Mouse (Mus musculus): ENCODE results near the gene Wfdc11. TPM values are rescaled to one million over a fixed set of nuclear protein-coding genes. Genes with fewer than 3 reads are reported as not detected.
"Not testable (repeated sequence)": the region's sequence is repeated elsewhere in the genome, so short reads cannot be mapped to it uniquely, and the experiment has no call there.

Wfdc11 gene
- not detected in 2 replicates for polyA plus RNA-seq (2014; fragmentation: Nextera tagmentation; extraction: Ambion mirVana)

DNA sequence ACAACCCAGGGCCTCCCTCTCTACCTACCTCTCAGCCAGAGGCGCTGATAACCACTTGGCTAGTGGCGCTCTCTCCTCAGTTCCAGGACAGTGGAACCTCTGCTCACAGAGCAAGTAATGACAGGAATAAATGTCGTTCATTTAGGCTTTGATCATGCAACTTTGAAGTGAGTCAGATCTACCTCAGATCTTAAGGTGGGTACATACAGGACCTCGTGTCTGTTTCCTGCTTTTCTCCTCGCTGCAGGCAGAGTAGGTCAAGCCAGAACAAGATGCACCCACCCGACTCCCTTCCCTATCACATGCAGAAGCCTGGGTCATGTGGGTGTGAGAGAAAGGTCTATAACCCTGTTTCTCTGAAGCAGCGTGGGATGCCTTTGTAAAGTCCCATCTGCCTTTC is at the start of gene Wfdc11:
Gene Wfdc11 (minus strand): TSS at position 101 of the 400 bp plus-strand sequence.
- H3K36me3 ChIP-seq (ENCODE audit: control insufficient read depth, insufficient read depth, low read length), result no peaks in the 10 kb centered on the region
- 68% methylated on average over 7 of the region's 7 CpGs for WGBS (ENCODE audit: insufficient replicate concordance)
- no peak for ATAC-seq (replicated peaks; ENCODE audit: insufficient number of reproducible peaks, low FRiP score, low TSS enrichment)

DNA sequence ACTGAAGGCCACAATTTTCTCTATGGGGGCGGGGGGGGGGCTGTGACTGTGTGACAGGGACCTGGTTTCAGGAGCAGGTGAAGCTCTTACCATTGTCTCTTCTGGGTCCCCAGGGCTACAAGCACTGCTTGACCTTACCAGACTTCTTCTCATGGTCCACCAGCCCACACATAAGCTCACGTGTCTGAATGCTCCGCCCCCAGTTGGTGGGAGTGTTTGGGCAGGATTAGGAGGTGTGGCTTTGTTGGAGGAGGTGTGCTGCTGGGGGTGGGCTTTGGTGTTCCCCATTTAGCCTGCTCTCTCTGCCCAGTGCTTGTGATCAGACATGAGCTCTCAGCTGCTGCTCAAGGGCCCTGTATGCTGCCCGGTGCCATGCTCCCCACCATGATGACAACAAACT is 49.4 kb upstream of the Wfdc11 start:
- no peaks in the 10 kb centered on the region for H3K9me3 ChIP-seq (replicated peaks; ENCODE audit: control insufficient read depth, low read length)
- no peak overlapping the region for H3K27ac ChIP-seq (ENCODE audit: low read depth, low read length)
- no peak for ATAC-seq (replicated peaks; ENCODE audit: insufficient number of reproducible peaks, low FRiP score, low TSS enrichment)
- H3K4me1 ChIP-seq (ENCODE audit: control insufficient read depth, insufficient read depth, low read length), result no peaks in the 10 kb centered on the region
- H3K4me3 ChIP-seq (ENCODE audit: low read depth, low read length), result no peak overlapping the region
- WGBS (ENCODE audit: insufficient replicate concordance), result 58% methylated on average over 4 of the region's 4 CpGs
- no peaks in the 10 kb centered on the region for H3K36me3 ChIP-seq (ENCODE audit: control insufficient read depth, insufficient read depth, low read length)
- H3K27me3 ChIP-seq (ENCODE audit: control insufficient read depth, insufficient read depth, low read length), result no peaks in the 10 kb centered on the region; the same call in 1 of the 2 replicates
- no peak overlapping the region for H3K9ac ChIP-seq (ENCODE audit: low read depth, low read length)
- H3K4me2 ChIP-seq, result no peak overlapping the region

More for the DNA sequence above, at the start of gene Wfdc11:
- Histone ChIP-seq H3K9ac (ENCODE audit: low read depth, low read length) (no peak within 1 kb of the TSS), H3K9me3 (replicated peaks; ENCODE audit: control insufficient read depth, low read length) (0 out of 2 replicates have a peak, but pooled peaks cover 2% of the 10 kb centered on the region), H3K27me3 (ENCODE audit: control insufficient read depth, insufficient read depth, low read length) (no peaks in the 10 kb centered on the region), H3K4me1 (ENCODE audit: control insufficient read depth, insufficient read depth, low read length) (no peaks in the 10 kb centered on the region), H3K27ac (ENCODE audit: low read depth, low read length) (no peak within 1 kb of the TSS), H3K4me2 (no peak within 1 kb of the TSS), H3K4me3 (ENCODE audit: low read depth, low read length) (no peak within 1 kb of the TSS)

DNA sequence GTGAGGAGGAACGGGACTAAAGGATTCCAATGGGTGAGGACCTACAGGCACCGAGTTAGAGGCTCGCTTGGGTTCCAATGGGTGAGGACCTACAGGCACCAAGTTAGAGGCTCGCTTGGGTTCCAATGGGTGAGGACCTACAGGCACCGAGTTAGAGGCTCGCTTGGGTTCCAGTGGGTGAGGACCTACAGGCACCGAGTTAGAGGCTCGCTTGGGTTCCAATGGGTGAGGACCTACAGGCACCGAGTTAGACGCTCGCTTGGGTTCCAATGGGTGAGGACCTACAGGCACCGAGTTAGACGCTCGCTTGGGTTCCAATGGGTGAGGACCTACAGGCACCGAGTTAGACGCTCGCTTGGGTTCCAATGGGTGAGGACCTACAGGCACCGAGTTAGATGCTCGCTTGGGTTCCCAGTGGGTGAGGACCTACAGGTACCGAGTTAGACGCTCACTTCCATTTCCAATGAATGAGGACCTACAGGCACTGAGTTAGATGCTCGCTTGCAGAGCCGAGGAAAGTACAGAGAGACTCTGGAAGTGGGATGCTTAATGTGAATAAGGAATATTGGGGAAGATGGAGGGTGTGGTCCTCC is 42.4 kb upstream of the Wfdc11 start:
- not testable (repeated sequence) for H3K9ac ChIP-seq (ENCODE audit: low read depth, low read length); H3K27me3 ChIP-seq (ENCODE audit: control insufficient read depth, insufficient read depth, low read length); ATAC-seq (replicated peaks; ENCODE audit: insufficient number of reproducible peaks, low FRiP score, low TSS enrichment); H3K4me2 ChIP-seq; H3K4me1 ChIP-seq (ENCODE audit: control insufficient read depth, insufficient read depth, low read length); H3K36me3 ChIP-seq (ENCODE audit: control insufficient read depth, insufficient read depth, low read length); H3K27ac ChIP-seq (ENCODE audit: low read depth, low read length); H3K9me3 ChIP-seq (replicated peaks; ENCODE audit: control insufficient read depth, low read length); H3K4me3 ChIP-seq (ENCODE audit: low read depth, low read length)
- 83% methylated on average over 20 of the region's 23 CpGs for whole genome bisulfite sequencing (ENCODE audit: insufficient replicate concordance)

- Histone ChIP-seq H3K4me1 (ENCODE audit: control insufficient read depth, insufficient read depth, low read length) (no peaks in the 10 kb centered on the region), H3K4me2 (no peak within 1 kb of the TSS), H3K27ac (ENCODE audit: low read depth, low read length) (no peak within 1 kb of the TSS), H3K27me3 (ENCODE audit: control insufficient read depth, insufficient read depth, low read length) (no peaks in the 10 kb centered on the region), H3K4me3 (ENCODE audit: low read depth, low read length) (no peak within 1 kb of the TSS), H3K9me3 (replicated peaks; ENCODE audit: control insufficient read depth, low read length) (no peaks in the 10 kb centered on the region), H3K36me3 (ENCODE audit: control insufficient read depth, insufficient read depth, low read length) (no peaks in the 10 kb centered on the region), H3K9ac (ENCODE audit: low read depth, low read length) (no peak within 1 kb of the TSS)
- 73% methylated on average over 6 of the region's 6 CpGs for WGBS (ENCODE audit: insufficient replicate concordance)
- ATAC-seq (replicated peaks; ENCODE audit: insufficient number of reproducible peaks, low FRiP score, low TSS enrichment), result no peak
These were observed 41.1 kb upstream of the Wfdc11 start, which contains the start of gene Spint5 for GRCm38 (mm10) chr2:164715005-164715404. TSS of gene Spint5 (plus strand) at chr2:164715305.

DNA sequence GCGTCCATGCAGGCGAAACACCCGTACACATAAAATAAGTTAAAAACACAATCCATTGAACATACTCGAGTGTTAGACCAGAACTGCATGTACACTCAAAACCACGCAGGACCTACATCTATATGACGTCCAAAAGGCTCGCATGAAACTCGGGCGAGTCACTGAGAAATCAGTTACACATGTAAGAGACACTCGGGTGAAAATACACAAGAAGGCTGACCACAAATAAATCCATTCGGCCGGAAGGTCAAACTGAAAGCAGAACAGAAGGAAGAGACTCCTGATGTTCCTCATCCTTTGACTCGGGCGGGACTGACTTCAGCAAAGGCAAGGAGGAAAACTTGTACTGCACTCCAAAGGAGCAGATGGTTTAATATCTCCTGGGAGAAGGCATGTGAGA is 32.1 kb upstream of the Wfdc11 start:
- H3K36me3 ChIP-seq (ENCODE audit: control insufficient read depth, insufficient read depth, low read length), result no peaks in the 10 kb centered on the region
- H3K9ac ChIP-seq (ENCODE audit: low read depth, low read length), result no peak overlapping the region
- no peaks in the 10 kb centered on the region for H3K9me3 ChIP-seq (replicated peaks; ENCODE audit: control insufficient read depth, low read length)
- H3K27ac ChIP-seq (ENCODE audit: low read depth, low read length), result no peak overlapping the region
- no peak for ATAC-seq (replicated peaks; ENCODE audit: insufficient number of reproducible peaks, low FRiP score, low TSS enrichment)
- no peak overlapping the region for H3K4me3 ChIP-seq (ENCODE audit: low read depth, low read length)
- no peak overlapping the region for H3K4me2 ChIP-seq
- H3K4me1 ChIP-seq (ENCODE audit: control insufficient read depth, insufficient read depth, low read length), result no peaks in the 10 kb centered on the region
- 0 out of 2 replicates have a peak, but pooled peaks cover under 1% of the 10 kb centered on the region for H3K27me3 ChIP-seq (ENCODE audit: control insufficient read depth, insufficient read depth, low read length)
- 86% methylated on average over 14 of the region's 14 CpGs for WGBS (ENCODE audit: insufficient replicate concordance)

GRCm38 (mm10) chr2:164705328-164705727 is 31.4 kb upstream of the Wfdc11 start:
- no peak overlapping the region for H3K27ac ChIP-seq (ENCODE audit: low read depth, low read length)
- 84% methylated on average over 6 of the region's 6 CpGs for WGBS (ENCODE audit: insufficient replicate concordance)
- H3K4me3 ChIP-seq (ENCODE audit: low read depth, low read length), result no peak overlapping the region
- H3K4me2 ChIP-seq, result no peak overlapping the region
- H3K9me3 ChIP-seq (replicated peaks; ENCODE audit: control insufficient read depth, low read length), result no peaks in the 10 kb centered on the region
- no peak overlapping the region for H3K9ac ChIP-seq (ENCODE audit: low read depth, low read length)
- no peaks in the 10 kb centered on the region for H3K4me1 ChIP-seq (ENCODE audit: control insufficient read depth, insufficient read depth, low read length)
- no peak for ATAC-seq (replicated peaks; ENCODE audit: insufficient number of reproducible peaks, low FRiP score, low TSS enrichment)
- H3K27me3 ChIP-seq (ENCODE audit: control insufficient read depth, insufficient read depth, low read length), result 0 out of 2 replicates have a peak, but pooled peaks cover 3% of the 10 kb centered on the region
- H3K36me3 ChIP-seq (ENCODE audit: control insufficient read depth, insufficient read depth, low read length), result no peaks in the 10 kb centered on the region

- no peak overlapping the region for H3K9ac ChIP-seq (ENCODE audit: low read depth, low read length)
- H3K27me3 ChIP-seq (ENCODE audit: control insufficient read depth, insufficient read depth, low read length), result 0 out of 2 replicates have a peak, but pooled peaks cover 3% of the 10 kb centered on the region
- H3K27ac ChIP-seq (ENCODE audit: low read depth, low read length), result no peak overlapping the region
- WGBS (ENCODE audit: insufficient replicate concordance), result 72% methylated on average over 5 of the region's 5 CpGs
- H3K9me3 ChIP-seq (replicated peaks; ENCODE audit: control insufficient read depth, low read length), result no peaks in the 10 kb centered on the region
- ATAC-seq (replicated peaks; ENCODE audit: insufficient number of reproducible peaks, low FRiP score, low TSS enrichment), result no peak
- H3K4me2 ChIP-seq, result no peak overlapping the region
- H3K4me1 ChIP-seq (ENCODE audit: control insufficient read depth, insufficient read depth, low read length), result no peaks in the 10 kb centered on the region
- H3K4me3 ChIP-seq (ENCODE audit: low read depth, low read length), result no peak overlapping the region
- no peaks in the 10 kb centered on the region for H3K36me3 ChIP-seq (ENCODE audit: control insufficient read depth, insufficient read depth, low read length)
These were observed 30.3 kb upstream of the Wfdc11 start for GRCm38 (mm10) chr2:164704235-164704634.

- H3K4me3 ChIP-seq (ENCODE audit: low read depth, low read length), result no peak overlapping the region
- 82% methylated on average over 5 of the region's 5 CpGs for WGBS (ENCODE audit: insufficient replicate concordance)
These were observed 27.9 kb upstream of the Wfdc11 start for GRCm38 (mm10) chr2:164701761-164702160.

DNA sequence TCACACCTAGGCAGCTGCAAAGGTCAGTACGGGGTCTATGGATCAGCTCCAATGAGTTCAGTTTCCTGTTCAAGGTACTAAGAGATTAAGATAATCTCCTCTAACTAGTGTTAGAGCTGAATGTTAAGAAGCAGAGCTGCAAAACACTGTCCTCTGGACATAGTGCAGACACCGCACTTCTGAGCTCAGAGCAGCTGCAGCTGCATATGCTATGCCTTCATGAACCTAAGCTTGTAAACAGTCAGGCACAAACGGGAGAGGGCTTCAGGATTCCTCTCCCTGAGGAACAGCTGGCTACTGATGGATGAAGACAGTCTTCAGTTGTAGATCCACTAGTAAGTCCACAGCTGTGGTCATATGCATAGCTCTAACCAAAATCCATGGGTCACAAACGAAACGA is 27.1 kb upstream of the Wfdc11 start:
- WGBS (ENCODE audit: insufficient replicate concordance), result 67% methylated on average over 5 of the region's 5 CpGs
- Histone ChIP-seq H3K9me3 (replicated peaks; ENCODE audit: control insufficient read depth, low read length) (no peaks in the 10 kb centered on the region), H3K27me3 (ENCODE audit: control insufficient read depth, insufficient read depth, low read length) (0 out of 2 replicates have a peak, but pooled peaks cover 3% of the 10 kb centered on the region), H3K4me1 (ENCODE audit: control insufficient read depth, insufficient read depth, low read length) (no peaks in the 10 kb centered on the region), H3K4me2 (no peak overlapping the region), H3K36me3 (ENCODE audit: control insufficient read depth, insufficient read depth, low read length) (no peaks in the 10 kb centered on the region), H3K9ac (ENCODE audit: low read depth, low read length) (no peak overlapping the region), H3K4me3 (ENCODE audit: low read depth, low read length) (no peak overlapping the region), H3K27ac (ENCODE audit: low read depth, low read length) (no peak overlapping the region)
- no peak for ATAC-seq (replicated peaks; ENCODE audit: insufficient number of reproducible peaks, low FRiP score, low TSS enrichment)

More at GRCm38 (mm10) chr2:164701761-164702160, 27.9 kb upstream of the Wfdc11 start:
- H3K9ac ChIP-seq (ENCODE audit: low read depth, low read length), result no peak overlapping the region
- no peak for ATAC-seq (replicated peaks; ENCODE audit: insufficient number of reproducible peaks, low FRiP score, low TSS enrichment)
- H3K4me1 ChIP-seq (ENCODE audit: control insufficient read depth, insufficient read depth, low read length), result no peaks in the 10 kb centered on the region
- no peak overlapping the region for H3K4me2 ChIP-seq
- H3K9me3 ChIP-seq (replicated peaks; ENCODE audit: control insufficient read depth, low read length), result no peaks in the 10 kb centered on the region
- H3K36me3 ChIP-seq (ENCODE audit: control insufficient read depth, insufficient read depth, low read length), result no peaks in the 10 kb centered on the region
- H3K27ac ChIP-seq (ENCODE audit: low read depth, low read length), result no peak overlapping the region
- H3K27me3 ChIP-seq (ENCODE audit: control insufficient read depth, insufficient read depth, low read length), result 0 out of 2 replicates have a peak, but pooled peaks cover 3% of the 10 kb centered on the region
